Mouse (Mus musculus): Measurements from ENCODE around the gene Pdilt. TPM values are rescaled to one million over a fixed set of nuclear protein-coding genes. Genes with fewer than 3 reads are reported as not detected.

Pdilt gene
- total and polyA plus RNA-seq, 2 experiments from 2014 or later = not detected

GRCm38 (mm10) chr7:119527548-119527947, 4.3 kb upstream of the Pdilt start:
- Histone ChIP-seq H3K27ac (ENCODE audit: low read depth) (no peak overlapping the region), H3K9me3 (replicated peaks; ENCODE audit: control insufficient read depth, low read length) (no peaks in the 10 kb centered on the region), H3K4me1 (ENCODE audit: control insufficient read depth, insufficient read depth) (no peaks in the 10 kb centered on the region), H3K4me2 (ENCODE audit: low read depth, low read length) (no peak overlapping the region), H3K27me3 (ENCODE audit: control insufficient read depth, insufficient read depth, low read length) (no peaks in the 10 kb centered on the region), H3K36me3 (replicated peaks; ENCODE audit: control insufficient read depth, insufficient read depth, low read length) (no peaks in the 10 kb centered on the region), H3K9ac (replicated peaks; ENCODE audit: low read depth, low read length) (no peak overlapping the region), H3K4me3 (ENCODE audit: low read depth, low read length) (no peak overlapping the region)
- no peak for DNase-seq (ENCODE audit: low spot score)
- 54% methylated on average over 2 of the region's 2 CpGs for WGBS
- ATAC-seq (ENCODE audit: insufficient read depth, low read depth) = no peak
- TF ChIP-seq CTCF (IDR thresholded peaks at IDR 0.05; ENCODE audit: low read depth) (no peak), EP300 (IDR thresholded peaks at IDR 0.05; ENCODE audit: low read depth) (no peak)

- H3K4me1 ChIP-seq (ENCODE audit: control insufficient read depth, insufficient read depth) = no peaks in the 10 kb centered on the region
- DNase-seq (ENCODE audit: low spot score) (no peak), ATAC-seq (ENCODE audit: insufficient read depth, low read depth) (no peak)
- H3K9ac ChIP-seq (replicated peaks; ENCODE audit: low read depth, low read length) = no peak overlapping the region
- no peak overlapping the region for H3K4me2 ChIP-seq (ENCODE audit: low read depth, low read length)
- H3K27me3 ChIP-seq (ENCODE audit: control insufficient read depth, insufficient read depth, low read length) = no peaks in the 10 kb centered on the region
- no peak overlapping the region for H3K4me3 ChIP-seq (ENCODE audit: low read depth, low read length)
- no peak for TF ChIP-seq CTCF (IDR thresholded peaks at IDR 0.05; ENCODE audit: low read depth)
- no peak for TF ChIP-seq EP300 (IDR thresholded peaks at IDR 0.05; ENCODE audit: low read depth)
- no peaks in the 10 kb centered on the region for H3K36me3 ChIP-seq (replicated peaks; ENCODE audit: control insufficient read depth, insufficient read depth, low read length)
- no peak overlapping the region for H3K27ac ChIP-seq (ENCODE audit: low read depth)
- H3K9me3 ChIP-seq (replicated peaks; ENCODE audit: control insufficient read depth, low read length) = no peaks in the 10 kb centered on the region
- 85% methylated on average over 1 of the region's 1 CpGs for WGBS
Measured at GRCm38 (mm10) chr7:119527135-119527534, 3.8 kb upstream of the Pdilt start.

DNA sequence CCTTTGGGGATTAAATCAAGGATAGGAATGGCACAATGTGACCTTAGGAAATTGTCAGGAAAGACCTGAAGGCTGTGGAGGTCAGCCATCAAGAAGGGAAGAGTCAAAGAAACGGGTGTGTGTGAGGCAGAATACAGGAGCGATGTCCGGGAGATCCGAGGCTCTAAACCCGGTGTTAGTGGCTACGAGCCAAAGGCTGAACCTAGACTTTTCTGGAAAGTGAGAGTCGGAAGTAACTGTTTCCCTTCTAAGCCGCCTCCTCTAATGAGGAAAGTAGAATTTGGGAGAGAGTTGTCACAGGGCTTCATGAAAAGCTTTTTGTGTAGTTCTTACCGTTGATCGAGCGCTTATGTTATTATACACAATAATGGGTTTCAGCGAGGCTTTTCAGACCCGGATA, 3.2 kb upstream of the Pdilt start:
- DNase-seq (ENCODE audit: low spot score) (no peak), ATAC-seq (ENCODE audit: insufficient read depth, low read depth) (no peak)
- H3K4me2 ChIP-seq (ENCODE audit: low read depth, low read length) = no peak overlapping the region
- no peak overlapping the region for H3K9ac ChIP-seq (replicated peaks; ENCODE audit: low read depth, low read length)
- no peaks in the 10 kb centered on the region for H3K9me3 ChIP-seq (replicated peaks; ENCODE audit: control insufficient read depth, low read length)
- TF ChIP-seq CTCF (IDR thresholded peaks at IDR 0.05; ENCODE audit: low read depth) = no peak
- TF ChIP-seq EP300 (IDR thresholded peaks at IDR 0.05; ENCODE audit: low read depth) = no peak
- no peaks in the 10 kb centered on the region for H3K36me3 ChIP-seq (replicated peaks; ENCODE audit: control insufficient read depth, insufficient read depth, low read length)
- 72% methylated on average over 13 of the region's 13 CpGs for WGBS
- no peaks in the 10 kb centered on the region for H3K4me1 ChIP-seq (ENCODE audit: control insufficient read depth, insufficient read depth)
- H3K27me3 ChIP-seq (ENCODE audit: control insufficient read depth, insufficient read depth, low read length) = no peaks in the 10 kb centered on the region
- H3K27ac ChIP-seq (ENCODE audit: low read depth) = no peak overlapping the region
- no peak overlapping the region for H3K4me3 ChIP-seq (ENCODE audit: low read depth, low read length)

- TF ChIP-seq EP300 (IDR thresholded peaks at IDR 0.05; ENCODE audit: low read depth) (no peak), CTCF (IDR thresholded peaks at IDR 0.05; ENCODE audit: low read depth) (no peak)
- Histone ChIP-seq H3K27me3 (ENCODE audit: control insufficient read depth, insufficient read depth, low read length) (no peaks in the 10 kb centered on the region), H3K36me3 (replicated peaks; ENCODE audit: control insufficient read depth, insufficient read depth, low read length) (no peaks in the 10 kb centered on the region), H3K4me3 (ENCODE audit: low read depth, low read length) (no peak overlapping the region), H3K27ac (ENCODE audit: low read depth) (no peak overlapping the region), H3K9me3 (replicated peaks; ENCODE audit: control insufficient read depth, low read length) (no peaks in the 10 kb centered on the region), H3K9ac (replicated peaks; ENCODE audit: low read depth, low read length) (no peak overlapping the region), H3K4me2 (ENCODE audit: low read depth, low read length) (no peak overlapping the region), H3K4me1 (ENCODE audit: control insufficient read depth, insufficient read depth) (no peaks in the 10 kb centered on the region)
- DNase-seq (ENCODE audit: low spot score) = no peak
- WGBS = 22% methylated on average over 2 of the region's 2 CpGs
- ATAC-seq (ENCODE audit: insufficient read depth, low read depth) = peak; percentile 47; the same call in 1 of the 2 replicates
Measured at GRCm38 (mm10) chr7:119525881-119526281, 2.6 kb upstream of the Pdilt start.

DNA sequence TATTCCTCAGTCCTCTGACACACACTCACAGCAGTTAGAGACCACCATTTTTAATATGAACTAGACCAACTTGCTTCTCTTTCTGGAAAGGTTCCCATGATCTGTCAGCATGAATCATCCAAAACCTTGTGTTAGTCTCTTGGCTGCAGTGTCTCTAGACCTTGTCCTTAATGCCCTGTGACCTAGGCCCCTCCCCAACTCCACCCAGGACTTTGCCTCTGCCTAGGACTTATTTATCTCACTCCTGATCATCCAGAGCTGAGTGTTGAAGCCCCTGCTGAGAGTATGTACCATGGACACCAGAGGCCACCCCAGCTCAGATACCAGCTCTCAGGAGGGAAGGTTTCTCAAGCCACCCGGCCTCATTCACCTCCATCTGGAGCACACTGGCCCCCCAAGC, 904 bp downstream of the Pdilt start:
- DNase-seq (ENCODE audit: low spot score) (no peak), ATAC-seq (ENCODE audit: insufficient read depth, low read depth) (no peak)
- Histone ChIP-seq H3K4me2 (ENCODE audit: low read depth, low read length) (no peak overlapping the region), H3K36me3 (replicated peaks; ENCODE audit: control insufficient read depth, insufficient read depth, low read length) (no peaks in the 10 kb centered on the region), H3K9me3 (replicated peaks; ENCODE audit: control insufficient read depth, low read length) (no peaks in the 10 kb centered on the region), H3K27me3 (ENCODE audit: control insufficient read depth, insufficient read depth, low read length) (no peaks in the 10 kb centered on the region), H3K4me3 (ENCODE audit: low read depth, low read length) (no peak overlapping the region), H3K27ac (ENCODE audit: low read depth) (no peak overlapping the region), H3K9ac (replicated peaks; ENCODE audit: low read depth, low read length) (no peak overlapping the region), H3K4me1 (ENCODE audit: control insufficient read depth, insufficient read depth) (no peaks in the 10 kb centered on the region)
- WGBS = 67% methylated on average over 1 of the region's 1 CpGs
- TF ChIP-seq EP300 (IDR thresholded peaks at IDR 0.05; ENCODE audit: low read depth) = no peak
- TF ChIP-seq CTCF (IDR thresholded peaks at IDR 0.05; ENCODE audit: low read depth) = no peak

DNA sequence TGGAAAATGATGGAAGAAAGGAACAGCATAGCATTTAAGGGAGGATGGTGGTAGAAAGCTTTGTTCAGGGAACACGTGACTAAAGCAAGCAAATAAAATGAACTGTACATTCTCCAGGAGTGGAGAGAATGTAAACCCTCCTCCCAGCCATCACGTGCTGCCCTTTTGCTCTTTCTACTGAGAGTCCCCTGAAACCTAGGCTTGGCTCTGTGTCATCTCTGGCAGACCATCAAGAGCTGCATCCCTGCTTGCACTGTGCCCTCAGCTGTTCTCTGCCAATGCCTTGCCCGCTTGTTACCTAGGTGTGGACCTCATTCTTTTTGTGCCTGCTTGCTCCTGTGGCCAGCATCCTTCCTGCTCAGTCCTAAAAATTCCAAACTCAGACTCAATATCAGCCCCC, 1.5 kb downstream of the Pdilt start:
- H3K4me3 ChIP-seq (ENCODE audit: low read depth, low read length) = no peak overlapping the region
- H3K27ac ChIP-seq (ENCODE audit: low read depth) = no peak overlapping the region
- no peak for ATAC-seq (ENCODE audit: insufficient read depth, low read depth)
- no peak overlapping the region for H3K4me2 ChIP-seq (ENCODE audit: low read depth, low read length)
- no peaks in the 10 kb centered on the region for H3K9me3 ChIP-seq (replicated peaks; ENCODE audit: control insufficient read depth, low read length)
- no peak for DNase-seq (ENCODE audit: low spot score)
- 62% methylated on average over 3 of the region's 3 CpGs for WGBS
- no peak overlapping the region for H3K9ac ChIP-seq (replicated peaks; ENCODE audit: low read depth, low read length)
- TF ChIP-seq EP300 (IDR thresholded peaks at IDR 0.05; ENCODE audit: low read depth) = no peak
- TF ChIP-seq CTCF (IDR thresholded peaks at IDR 0.05; ENCODE audit: low read depth) = no peak
- no peaks in the 10 kb centered on the region for H3K36me3 ChIP-seq (replicated peaks; ENCODE audit: control insufficient read depth, insufficient read depth, low read length)
- H3K4me1 ChIP-seq (ENCODE audit: control insufficient read depth, insufficient read depth) = no peaks in the 10 kb centered on the region
- no peaks in the 10 kb centered on the region for H3K27me3 ChIP-seq (ENCODE audit: control insufficient read depth, insufficient read depth, low read length)

Data from heart, postnatal 0 days (tissue).